Mouse (Mus musculus) retina, postnatal 1 day (tissue): ENCODE data around the gene Nme7.

Experiments used
- DNase-seq: peaks from one replicate; pipeline ENCODE4 v3.0.0-alpha.2; 2012

Gene Nme7

DNA sequence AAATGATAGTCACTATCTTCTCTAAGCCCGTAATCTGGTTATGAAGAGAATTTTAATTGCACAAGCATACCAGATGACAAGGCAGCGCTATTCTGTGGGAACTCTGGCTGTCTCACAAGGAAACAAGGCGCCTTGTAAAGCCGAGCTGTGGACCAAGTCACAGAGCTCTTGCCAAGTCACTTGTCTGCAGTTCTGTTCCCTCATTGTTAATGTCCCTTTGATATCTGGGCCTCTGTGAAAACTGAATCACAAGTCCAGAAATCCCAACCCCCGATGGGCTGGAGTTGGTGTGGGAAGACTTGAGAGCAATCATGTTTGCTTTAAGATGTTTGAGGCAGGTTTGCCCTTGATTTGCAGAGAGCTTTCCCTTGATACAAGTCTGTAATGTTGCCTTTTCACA is 16.8 kb downstream of the Nme7 start:
- DNase-seq = no peak

DNA sequence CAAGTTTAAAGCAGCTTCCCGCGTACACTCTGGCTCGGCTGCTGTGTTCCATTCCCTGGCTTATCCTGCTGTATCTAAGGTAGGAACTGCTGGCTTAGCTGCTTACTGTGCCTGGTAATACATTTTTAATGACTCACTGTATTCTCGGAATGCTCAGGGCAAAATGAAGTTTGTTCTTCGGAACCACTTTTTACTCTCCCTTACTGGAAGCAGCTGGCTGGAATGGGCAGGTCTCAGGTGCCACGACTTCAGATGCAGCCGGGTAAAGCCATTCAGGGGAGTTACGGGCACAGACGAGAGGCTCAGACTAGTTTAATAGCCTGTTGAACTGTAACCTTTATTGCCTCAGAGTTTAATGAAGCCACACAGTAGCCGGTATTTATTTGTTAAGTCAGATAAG is 17.5 kb downstream of the Nme7 start:
- no peak for DNase-seq

DNA sequence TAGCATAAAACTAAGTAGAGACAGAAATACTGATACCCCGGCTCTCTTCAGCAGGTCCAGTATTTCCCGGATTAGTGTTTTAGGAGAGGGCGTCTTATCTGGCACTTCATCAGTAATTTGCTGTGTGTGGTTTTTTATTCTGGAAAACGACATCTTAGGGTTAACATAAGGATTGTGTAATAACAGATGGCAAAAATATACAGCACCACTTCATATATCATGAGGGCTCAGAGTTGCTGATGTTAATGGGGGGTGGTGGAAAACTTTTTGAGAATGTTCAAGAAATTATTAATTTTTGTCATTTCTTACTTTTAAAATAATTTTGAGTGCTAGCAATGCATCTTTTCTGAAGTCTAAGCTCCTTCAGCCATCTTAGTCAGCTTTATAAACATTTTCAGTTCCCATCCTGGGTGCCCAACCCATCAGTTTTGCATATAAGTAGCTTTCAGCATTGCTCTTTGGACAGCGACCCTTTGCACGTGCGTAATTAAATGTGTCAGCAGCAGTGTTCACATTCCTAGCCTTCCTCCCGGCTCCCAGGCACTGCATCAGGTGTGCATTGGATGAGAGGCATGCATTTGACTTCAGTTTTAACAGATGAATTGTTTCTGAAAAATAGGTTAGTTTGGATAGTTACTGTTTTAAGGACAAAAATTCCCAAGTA is 19.2 kb downstream of the Nme7 start:
- DNase-seq = no peak

DNA sequence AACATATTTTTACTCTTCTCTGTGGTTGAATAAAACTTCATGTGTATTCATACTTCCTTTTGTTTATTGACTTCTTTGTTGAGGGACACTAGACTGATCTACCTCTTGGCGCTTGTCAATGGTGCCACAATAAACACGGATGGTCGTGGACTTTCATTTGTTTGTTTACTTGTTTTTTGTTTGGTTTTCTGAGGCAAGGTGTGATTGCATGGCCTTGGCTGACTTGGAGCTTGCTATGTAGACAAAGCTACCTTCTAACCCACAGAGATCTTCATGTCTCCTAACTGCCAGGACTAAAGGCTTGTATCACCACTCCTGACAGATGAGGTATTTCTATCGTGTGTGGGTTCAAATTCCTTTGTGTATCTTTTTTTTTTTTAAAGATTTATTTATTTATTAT is 20.3 kb downstream of the Nme7 start:
- DNase-seq = no peak

DNA sequence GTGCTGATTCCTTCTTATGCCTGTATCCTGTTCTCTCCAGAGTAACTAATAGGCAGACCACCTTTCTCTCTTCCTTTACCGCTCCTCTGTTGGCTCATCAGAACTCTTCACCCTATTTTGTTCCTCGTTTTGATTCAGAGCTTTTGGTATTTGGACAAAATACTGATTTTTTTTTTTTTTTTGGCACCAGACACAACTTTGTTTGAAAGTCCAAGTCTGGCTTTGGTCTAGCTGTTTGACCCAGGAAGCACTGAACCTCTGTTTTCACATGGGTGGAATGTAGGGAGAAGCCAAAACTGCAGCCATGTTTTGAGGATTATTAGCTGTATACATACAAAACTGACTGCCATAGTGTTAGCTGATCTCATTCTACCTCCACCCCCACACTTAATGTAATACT is 21.0 kb downstream of the Nme7 start:
- DNase-seq = no peak

- peak; percentile 16 for DNase-seq
Observed at GRCm38 (mm10) chr1:164326600-164327155, 22.8 kb downstream of the Nme7 start.

GRCm38 (mm10) chr1:164327764-164328163 is 23.8 kb downstream of the Nme7 start:
- DNase-seq = no peak

GRCm38 (mm10) chr1:164332559-164332958 is 28.6 kb downstream of the Nme7 start:
- DNase-seq = no peak

- DNase-seq = no peak
Observed at GRCm38 (mm10) chr1:164335435-164335834, 31.5 kb downstream of the Nme7 start.

DNA sequence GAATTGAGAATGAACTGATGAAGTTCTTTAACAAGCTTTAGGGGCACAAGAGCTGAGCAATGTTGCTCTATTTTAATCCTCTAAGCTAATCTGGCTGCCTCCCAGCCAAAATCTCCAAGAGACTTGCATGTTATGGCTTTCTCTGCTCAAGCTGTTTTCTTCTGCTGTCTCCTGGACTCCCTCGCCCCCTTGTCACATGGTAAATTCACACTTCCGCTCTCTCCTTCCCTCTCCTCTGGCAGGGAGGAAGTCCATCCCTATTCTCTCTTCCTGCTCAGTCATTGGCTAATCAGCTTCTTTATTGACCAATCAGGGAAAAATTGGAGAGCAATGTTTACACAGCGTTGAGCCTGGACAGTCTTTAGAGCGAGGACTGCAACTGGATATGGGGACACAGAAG is 31.9 kb downstream of the Nme7 start:
- DNase-seq = no peak

DNA sequence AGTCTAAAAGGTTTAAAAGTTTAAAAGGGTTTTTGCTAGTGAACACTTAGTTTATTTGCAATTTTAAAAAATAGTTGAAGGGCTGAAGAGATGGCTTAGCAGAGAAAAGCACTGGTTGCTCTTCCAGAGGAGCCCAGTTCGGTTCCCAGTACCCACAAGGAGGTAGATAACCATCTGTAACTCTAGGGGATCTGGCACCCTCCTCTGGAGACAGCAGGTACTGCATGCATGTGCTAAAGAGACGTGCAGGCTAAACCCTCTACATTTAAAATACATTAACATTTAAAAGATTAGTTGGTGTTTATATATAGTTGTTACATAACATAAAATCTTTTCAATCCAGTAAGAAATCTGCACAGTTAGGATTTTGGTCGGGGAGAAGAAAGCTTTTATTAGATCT is 38.2 kb downstream of the Nme7 start:
- DNase-seq = no peak

- DNase-seq = no peak
Observed at GRCm38 (mm10) chr1:164353443-164353842, 49.5 kb downstream of the Nme7 start.

- no peak for DNase-seq
Observed at GRCm38 (mm10) chr1:164357995-164358394, 54.1 kb downstream of the Nme7 start.

DNA sequence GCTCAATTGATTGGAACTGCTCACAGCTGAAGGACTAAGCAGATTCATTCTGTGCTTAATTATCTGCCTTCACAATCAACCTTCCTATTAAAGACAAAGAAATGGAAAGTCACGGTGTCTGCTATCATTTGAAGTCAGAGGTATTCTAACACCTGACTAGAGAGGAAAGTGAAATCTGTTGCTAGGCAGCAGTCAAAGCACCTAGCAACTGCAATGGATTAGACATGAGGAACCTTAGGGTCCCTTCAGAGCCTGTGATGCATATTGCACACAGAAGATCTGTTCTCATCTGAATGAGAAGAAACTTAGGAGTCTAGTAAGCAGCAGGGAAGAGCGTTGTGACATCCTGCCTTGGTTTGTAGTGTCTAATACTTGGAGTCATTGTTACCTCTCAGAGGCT is 58.1 kb downstream of the Nme7 start:
- no peak for DNase-seq

DNA sequence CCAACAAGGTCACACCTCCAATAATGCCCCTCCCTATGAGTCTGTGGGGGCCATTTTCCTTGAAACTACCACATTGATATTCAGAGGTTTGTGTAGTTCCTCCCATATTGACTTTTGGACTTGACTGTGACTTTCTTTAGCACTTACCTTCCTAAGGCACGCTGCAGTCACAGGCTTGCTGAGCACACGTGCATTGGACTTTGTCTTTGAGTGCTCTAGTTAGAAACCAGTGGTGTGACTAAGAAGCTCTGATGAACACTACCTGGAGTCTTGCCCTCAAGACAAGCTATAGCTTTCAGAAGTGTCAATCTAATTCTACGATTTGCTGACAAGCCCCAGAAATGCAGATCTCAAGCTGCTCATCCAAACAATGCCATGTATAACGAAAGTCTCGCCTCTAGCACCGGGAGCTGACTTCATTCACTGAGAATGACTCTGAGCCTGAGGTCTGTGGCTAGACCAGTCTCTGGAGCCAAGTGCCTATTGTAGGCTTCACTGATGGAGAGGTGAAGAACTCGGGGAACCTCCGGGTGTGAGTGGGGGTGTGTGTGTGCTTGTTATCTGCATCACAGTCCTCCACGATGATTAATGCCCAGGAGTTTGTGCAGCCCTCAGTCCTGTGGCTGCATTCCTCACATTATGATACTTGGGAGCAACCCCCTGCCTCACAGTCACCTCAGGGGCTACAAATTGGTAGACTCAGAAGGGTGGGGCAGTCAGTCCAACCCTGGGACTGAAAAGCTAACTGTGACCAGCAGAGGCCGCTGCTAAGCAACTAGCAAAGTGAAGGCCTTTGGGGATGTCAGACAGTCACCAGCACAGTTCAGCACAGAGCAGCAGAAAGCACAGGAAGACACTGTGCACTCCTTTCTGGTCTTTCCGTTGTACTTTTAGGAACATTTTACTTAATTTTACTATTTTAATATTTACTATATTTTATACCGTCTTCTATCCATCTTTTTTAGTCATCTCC is 62.5 kb downstream of the Nme7 start:
- peak; percentile 66 for DNase-seq

DNA sequence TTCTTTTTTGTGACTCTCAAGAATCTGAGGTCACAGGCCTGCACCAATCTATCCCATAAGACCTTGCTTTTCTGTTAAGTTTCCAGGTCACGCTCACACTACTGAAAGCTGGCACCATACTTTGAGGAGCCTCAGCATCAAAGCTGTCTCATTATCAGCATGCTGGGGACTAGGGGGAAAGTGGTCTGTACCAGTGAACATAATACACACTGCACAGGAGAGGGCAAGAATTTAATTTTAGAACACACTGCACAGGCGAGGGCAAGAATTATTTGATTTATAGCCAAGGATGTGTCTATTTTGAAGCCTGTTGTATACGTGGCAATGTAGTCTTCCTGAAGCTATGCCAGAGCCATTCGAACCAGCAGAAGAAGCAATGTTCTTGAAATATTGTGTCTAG is 64.2 kb downstream of the Nme7 start:
- DNase-seq = no peak

- DNase-seq = no peak
Observed at GRCm38 (mm10) chr1:164369781-164370180, 65.9 kb downstream of the Nme7 start.

DNA sequence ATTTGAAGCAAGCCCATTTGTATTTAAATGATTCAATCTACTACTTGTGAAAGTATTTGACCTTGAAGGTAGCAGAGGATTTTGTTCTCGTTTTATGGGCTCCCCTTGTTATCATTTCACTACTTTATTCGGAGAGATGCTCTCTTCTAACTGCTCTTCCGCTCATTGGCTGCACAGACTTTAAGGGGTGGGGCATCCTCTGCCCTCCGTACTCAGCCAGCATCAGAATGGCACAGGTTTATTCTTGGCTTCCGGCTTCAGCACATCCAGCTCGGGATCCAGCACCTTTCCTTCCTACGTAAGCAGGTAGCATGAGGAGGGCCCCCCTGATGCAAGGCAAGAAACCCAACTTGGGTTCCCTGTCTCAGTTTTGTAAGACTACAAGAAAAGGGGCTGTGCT is 69.1 kb downstream of the Nme7 start:
- no peak for DNase-seq

- DNase-seq = peak; percentile 9
Observed at GRCm38 (mm10) chr1:164374020-164374419, 70.1 kb downstream of the Nme7 start.

GRCm38 (mm10) chr1:164375626-164376025 is 71.7 kb downstream of the Nme7 start:
- DNase-seq = no peak

DNA sequence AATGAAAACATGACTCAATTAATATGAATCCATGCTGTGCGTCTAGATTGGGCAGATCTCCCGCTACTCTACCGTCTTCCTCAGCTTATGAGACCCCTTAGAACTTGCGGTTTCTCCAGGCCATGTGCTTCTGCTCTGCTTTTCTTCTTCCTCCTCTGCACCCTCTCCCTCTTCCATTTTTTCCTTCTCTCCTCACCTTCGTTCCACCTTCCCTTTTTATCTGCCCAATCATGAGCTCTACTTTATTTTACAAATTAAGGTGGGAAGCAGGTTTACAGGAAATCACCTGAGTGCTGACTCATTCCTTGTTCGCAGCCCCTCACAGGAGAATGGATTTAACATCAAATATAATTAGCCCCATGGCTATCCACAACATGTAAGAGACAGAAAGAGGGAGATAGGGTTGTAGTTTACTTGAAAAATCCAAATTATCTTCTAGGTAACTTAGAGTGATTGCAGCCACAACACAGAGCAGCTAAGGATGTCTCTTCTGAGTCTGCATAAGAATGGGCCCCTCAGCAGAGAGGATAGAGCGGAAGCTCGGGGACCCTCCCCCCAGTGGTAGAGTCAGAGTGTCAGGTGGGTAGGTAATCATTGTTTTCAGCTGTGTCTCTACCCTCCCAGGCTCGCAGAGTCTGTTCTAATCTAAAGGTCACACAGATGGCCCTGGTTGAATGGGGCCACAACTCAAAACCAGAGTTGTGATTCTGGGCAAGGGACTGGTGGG is 73.0 kb downstream of the Nme7 start:
- no peak for DNase-seq

- no peak for DNase-seq
Observed at GRCm38 (mm10) chr1:164383621-164384020, 79.7 kb downstream of the Nme7 start.

DNA sequence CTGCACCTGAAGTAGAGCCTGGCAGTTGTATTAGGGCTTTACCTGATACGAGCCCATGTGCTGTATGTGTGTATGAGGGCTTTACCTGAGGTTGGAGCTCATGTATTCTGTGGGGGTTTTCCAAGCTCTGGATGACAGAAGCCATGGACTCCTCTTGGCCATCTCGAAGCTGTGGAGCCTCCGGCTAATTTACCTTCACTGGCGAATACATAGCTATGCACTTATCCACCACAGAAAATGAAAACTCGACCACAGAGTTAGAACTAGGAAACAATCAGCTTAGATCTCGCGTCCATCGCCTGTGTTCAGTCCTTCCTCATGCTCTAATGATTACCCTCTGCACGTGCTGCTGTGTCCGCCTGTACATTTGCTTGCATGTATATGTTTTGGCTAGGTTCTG is 80.4 kb downstream of the Nme7 start:
- no peak for DNase-seq
